Mouse (Mus musculus) erythroblast, embryonic 14.5 days (primary cell): Measurements from ENCODE around the gene Adam12. TPM values are rescaled to one million over a fixed set of nuclear protein-coding genes. Genes with fewer than 3 reads are reported as not detected.

Experiments used
- H3K27me3 ChIP-seq: 2 replicates; pipeline ENCODE4 v1.6.1; 2012; ENCODE audit warnings: inconsistent platforms; ENCODE audit not compliant: control insufficient read depth
- H3K36me3 ChIP-seq: 2 replicates; pipeline ENCODE4 v1.6.1; 2012; ENCODE audit warnings: mild to moderate bottlenecking, inconsistent platforms; ENCODE audit not compliant: control insufficient read depth
- H3K4me1 ChIP-seq: 2 replicates; pipeline ENCODE4 v1.6.1; 2012; ENCODE audit warnings: inconsistent platforms; ENCODE audit not compliant: control insufficient read depth
- H3K4me3 ChIP-seq: replicated peaks from 2 replicates; pipeline ENCODE3; 2012; ENCODE audit warnings: moderate library complexity, mild to moderate bottlenecking, inconsistent platforms
- H3K9me3 ChIP-seq: 2 replicates; pipeline ENCODE4 v1.6.1; 2012; ENCODE audit warnings: low read length, inconsistent platforms, mixed read lengths; ENCODE audit not compliant: control insufficient read depth
- GATA1 ChIP-seq: IDR thresholded peaks from 2 replicates; pipeline ENCODE4 v1.6.1; 2012; ENCODE audit warnings: low read length, inconsistent platforms, mixed read lengths
- TAL1 ChIP-seq: IDR thresholded peaks from 3 replicates; pipeline ENCODE4 v1.6.1; 2012; ENCODE audit warnings: low read length, inconsistent platforms, mixed read lengths
- polyA plus RNA-seq: library from polyadenylated mRNA; stranded (reverse); fragments of >175 nt; gene quantifications from 2 replicates; pipeline ENCODE4 v1.2.3, GENCODE M21; 2012

Adam12 gene
- polyA plus RNA-seq, 1 experiment: 0.01 TPM

DNA sequence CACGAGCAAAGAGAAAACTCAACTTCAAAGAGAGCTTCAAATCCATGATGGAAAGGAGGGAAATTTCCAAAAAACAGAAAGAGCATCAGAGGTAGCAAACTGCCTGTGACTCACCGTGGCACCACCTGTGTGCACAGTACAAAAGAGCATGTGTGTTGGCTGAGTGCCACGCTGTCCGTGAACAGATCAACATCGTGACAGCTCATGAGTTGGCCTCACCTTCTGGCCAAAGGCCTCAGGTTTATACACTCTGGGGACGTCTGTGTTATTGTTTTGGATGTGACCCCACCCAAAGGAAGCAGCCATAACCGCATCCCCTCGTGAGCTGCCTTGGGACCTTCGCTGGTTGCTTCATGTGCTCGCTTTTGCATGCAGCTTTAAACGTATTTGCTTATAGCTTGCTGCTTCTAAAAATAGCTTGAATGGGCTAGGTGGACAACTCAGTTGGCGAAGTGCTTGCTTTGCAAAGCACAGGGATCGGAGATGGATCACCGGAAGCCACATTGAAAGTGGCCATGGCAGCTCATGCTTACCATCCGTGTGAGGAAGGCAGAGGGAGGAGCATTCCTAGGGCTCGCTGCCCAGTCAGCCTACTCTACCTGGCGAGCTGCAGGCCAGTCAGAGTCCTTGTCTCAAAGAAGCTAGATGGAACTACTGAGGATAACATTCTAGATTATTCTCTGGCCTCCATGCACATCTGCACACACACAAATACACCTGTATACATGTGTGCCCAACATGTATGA is 151.8 kb downstream of the Adam12 start:
- H3K9me3 ChIP-seq: no peaks in the 10 kb centered on the region
- TF ChIP-seq GATA1 (no peak), TAL1 (no peak)
- no peak overlapping the region for H3K4me3 ChIP-seq
- no peaks in the 10 kb centered on the region for H3K27me3 ChIP-seq
- no peaks in the 10 kb centered on the region for H3K36me3 ChIP-seq
- H3K4me1 ChIP-seq: no peaks in the 10 kb centered on the region

- Histone ChIP-seq H3K4me3 (no peak overlapping the region), H3K27me3 (no peaks in the 10 kb centered on the region), H3K9me3 (no peaks in the 10 kb centered on the region), H3K4me1 (no peaks in the 10 kb centered on the region), H3K36me3 (no peaks in the 10 kb centered on the region)
- no peak for TF ChIP-seq GATA1
- TF ChIP-seq TAL1: no peak
Measured at GRCm38 (mm10) chr7:134077684-134078083, 154.3 kb downstream of the Adam12 start.

- Histone ChIP-seq H3K27me3 (no peaks in the 10 kb centered on the region), H3K4me1 (no peaks in the 10 kb centered on the region), H3K9me3 (no peaks in the 10 kb centered on the region), H3K4me3 (no peak overlapping the region), H3K36me3 (no peaks in the 10 kb centered on the region)
- no peak for TF ChIP-seq GATA1
- no peak for TF ChIP-seq TAL1
Measured at GRCm38 (mm10) chr7:134073011-134073410, 158.9 kb downstream of the Adam12 start.

DNA sequence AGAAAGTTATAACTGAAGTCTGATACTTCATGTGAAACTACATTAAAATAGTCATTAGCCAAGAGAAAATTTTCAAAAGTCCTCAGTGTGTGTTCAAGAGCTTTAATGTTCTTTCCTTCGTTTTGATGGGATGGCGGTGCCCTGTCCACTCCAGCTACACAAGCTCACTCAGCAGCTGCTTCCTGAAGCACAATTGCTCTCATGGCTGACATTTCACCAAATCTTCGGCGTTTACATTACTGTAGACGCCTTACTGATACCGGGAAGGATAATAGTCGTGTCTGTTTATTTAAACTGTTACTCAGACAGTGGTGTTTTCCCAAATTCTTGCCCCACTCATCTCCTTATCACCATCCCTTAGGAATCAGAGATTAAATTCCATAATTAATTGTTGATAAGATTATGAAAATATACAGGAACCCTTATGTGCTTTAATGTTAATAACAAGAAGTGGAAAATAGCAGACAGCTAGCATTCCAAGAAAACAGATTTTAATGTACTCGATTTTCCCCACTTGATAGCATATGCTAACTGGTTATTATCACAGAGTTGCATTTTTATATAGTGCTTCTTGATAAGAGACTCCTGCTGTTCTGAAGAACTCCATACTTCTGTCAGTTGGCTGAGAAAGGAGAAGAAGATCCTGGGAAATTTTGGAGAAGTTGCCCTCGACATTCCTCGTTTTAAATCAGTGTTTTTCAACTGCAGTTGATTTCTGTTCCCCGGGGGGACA is 160.6 kb downstream of the Adam12 start:
- Histone ChIP-seq H3K4me3 (no peak overlapping the region), H3K4me1 (no peaks in the 10 kb centered on the region), H3K36me3 (no peaks in the 10 kb centered on the region), H3K27me3 (no peaks in the 10 kb centered on the region), H3K9me3 (no peaks in the 10 kb centered on the region)
- TF ChIP-seq GATA1 (no peak), TAL1 (no peak)

GRCm38 (mm10) chr7:134062629-134063028 is 169.3 kb downstream of the Adam12 start:
- no peaks in the 10 kb centered on the region for H3K9me3 ChIP-seq

GRCm38 (mm10) chr7:134052486-134052885 is 179.5 kb downstream of the Adam12 start:
- Histone ChIP-seq H3K36me3 (no peaks in the 10 kb centered on the region), H3K4me1 (no peaks in the 10 kb centered on the region), H3K9me3 (no peaks in the 10 kb centered on the region), H3K27me3 (no peaks in the 10 kb centered on the region), H3K4me3 (no peak overlapping the region)
- no peak for TF ChIP-seq TAL1
- TF ChIP-seq GATA1: no peak

More at GRCm38 (mm10) chr7:134062629-134063028, 169.3 kb downstream of the Adam12 start:
- no peaks in the 10 kb centered on the region for H3K4me1 ChIP-seq
- TF ChIP-seq GATA1: no peak
- no peak overlapping the region for H3K4me3 ChIP-seq
- H3K27me3 ChIP-seq: no peaks in the 10 kb centered on the region
- no peaks in the 10 kb centered on the region for H3K36me3 ChIP-seq

DNA sequence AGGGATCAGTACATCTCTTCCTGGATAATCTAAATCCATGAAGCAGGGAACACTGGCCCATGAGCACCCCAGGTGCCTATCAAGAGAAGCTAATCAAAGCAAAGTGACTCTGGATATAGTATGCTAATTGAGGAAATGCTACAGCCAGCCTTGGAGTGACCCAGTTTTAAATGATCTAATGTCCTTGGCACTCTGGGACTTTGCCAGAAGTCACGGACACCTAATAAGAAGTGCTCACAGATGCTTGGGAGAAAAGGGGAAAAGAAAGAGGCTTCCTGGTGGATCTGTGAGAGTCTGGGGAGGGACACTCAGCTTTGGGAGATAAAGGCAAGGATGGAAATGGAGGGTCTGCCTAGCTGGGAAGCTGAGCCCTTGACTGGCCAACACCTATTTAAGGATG is 181.6 kb downstream of the Adam12 start:
- H3K27me3 ChIP-seq: no peaks in the 10 kb centered on the region
- no peak overlapping the region for H3K4me3 ChIP-seq
- H3K9me3 ChIP-seq: no peaks in the 10 kb centered on the region
- H3K4me1 ChIP-seq: no peaks in the 10 kb centered on the region
- TF ChIP-seq TAL1 (no peak), GATA1 (no peak)
- no peaks in the 10 kb centered on the region for H3K36me3 ChIP-seq

DNA sequence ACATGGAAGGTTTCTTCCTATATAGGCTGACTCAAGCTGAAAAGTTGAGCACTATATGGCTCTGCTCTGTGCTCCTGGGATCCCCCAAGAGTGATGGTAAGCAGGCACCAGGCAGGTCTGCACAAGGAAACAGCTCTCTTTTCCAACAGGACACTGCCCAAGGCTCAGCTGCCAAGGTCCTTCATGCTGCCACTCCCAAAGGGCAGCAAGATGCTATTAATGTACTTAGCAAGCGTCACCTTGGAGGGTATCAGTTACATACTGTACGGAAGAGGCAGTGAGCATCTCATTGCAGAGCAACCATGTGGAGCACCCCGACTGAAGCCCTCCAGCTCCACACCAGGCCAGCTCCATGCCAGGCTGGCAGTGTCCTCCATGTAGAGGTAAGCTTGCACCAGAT is 185.6 kb downstream of the Adam12 start:
- Histone ChIP-seq H3K36me3 (no peaks in the 10 kb centered on the region), H3K4me3 (no peak overlapping the region), H3K4me1 (no peaks in the 10 kb centered on the region), H3K27me3 (no peaks in the 10 kb centered on the region), H3K9me3 (no peaks in the 10 kb centered on the region)
- TF ChIP-seq GATA1 (no peak), TAL1 (no peak)

DNA sequence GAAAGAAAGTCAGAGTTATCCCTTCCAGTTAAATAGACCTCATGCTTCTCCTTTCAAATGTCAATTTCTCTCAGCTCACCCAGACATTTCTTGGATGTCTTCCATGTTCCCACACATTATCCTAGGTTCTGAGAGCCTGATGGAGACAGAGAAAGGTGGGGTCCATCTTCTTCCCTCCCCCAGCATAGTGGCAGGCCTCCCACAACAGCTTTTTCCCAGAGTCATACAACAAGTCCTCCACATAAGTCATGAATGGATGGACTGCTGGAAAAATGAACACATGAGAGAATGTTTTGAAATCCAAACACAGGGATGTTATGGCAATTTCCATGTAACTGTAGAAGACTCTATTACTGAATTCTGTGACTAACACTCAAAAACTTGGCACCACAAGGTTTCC is 188.4 kb downstream of the Adam12 start:
- Histone ChIP-seq H3K36me3 (no peaks in the 10 kb centered on the region), H3K4me3 (no peak overlapping the region), H3K4me1 (no peaks in the 10 kb centered on the region), H3K9me3 (no peaks in the 10 kb centered on the region), H3K27me3 (no peaks in the 10 kb centered on the region)
- no peak for TF ChIP-seq TAL1
- no peak for TF ChIP-seq GATA1
